Mouse (Mus musculus) liver, postnatal 0 days (tissue): ENCODE data around the gene Tmed8. TPM values are rescaled to one million over a fixed set of nuclear protein-coding genes. Genes with fewer than 3 reads are reported as not detected.

Source experiments
- ATAC-seq: fragments of 200-750 bp; cut with Nextera tagmentation; 2 replicates; pipeline ENCODE4 v1.8.0; 2017; ENCODE audit warnings: mild to moderate bottlenecking, moderate library complexity
- DNase-seq: peaks from one replicate; pipeline ENCODE4 v3.0.0-alpha.2; 2016
- H3K27ac ChIP-seq: fragments of 300-500 bp; sonication (generic); 2 replicates; pipeline ENCODE4 v1.5.1; 2014; ENCODE audit warnings: antibody characterized with exemption, moderate library complexity, mild to moderate bottlenecking, low read depth
- H3K27me3 ChIP-seq: fragments of 300-500 bp; sonication (generic); 2 replicates; pipeline ENCODE4 v1.6.1; 2014; ENCODE audit warnings: low read length, control low read depth, mixed read lengths; ENCODE audit not compliant: insufficient read depth
- H3K36me3 ChIP-seq: fragments of 300-500 bp; sonication (generic); replicated peaks from 2 replicates; pipeline ENCODE4 v1.6.1; 2014; ENCODE audit warnings: mild to moderate bottlenecking, control low read depth, low read length, moderate library complexity, mixed read lengths; ENCODE audit not compliant: insufficient read depth
- H3K4me1 ChIP-seq: fragments of 300-500 bp; sonication (generic); 2 replicates; pipeline ENCODE4 v1.6.1; 2014; ENCODE audit warnings: antibody characterized with exemption, mild to moderate bottlenecking, control low read depth; ENCODE audit not compliant: insufficient read depth
- H3K4me2 ChIP-seq: fragments of 300-500 bp; sonication (generic); 2 replicates; pipeline ENCODE4 v1.6.1; 2014; ENCODE audit warnings: low read depth, mild to moderate bottlenecking, low read length, moderate library complexity, mixed read lengths
- H3K4me3 ChIP-seq: fragments of 300-500 bp; sonication (generic); 2 replicates; pipeline ENCODE4 v1.5.1; 2014; ENCODE audit warnings: low read depth, low read length
- H3K9ac ChIP-seq: fragments of 300-500 bp; sonication (generic); replicated peaks from 2 replicates; pipeline ENCODE4 v1.6.1; 2014; ENCODE audit warnings: mild to moderate bottlenecking, moderate library complexity
- H3K9me3 ChIP-seq: fragments of 300-500 bp; sonication (generic); 2 replicates; pipeline ENCODE4 v1.6.1; 2016; ENCODE audit warnings: mild to moderate bottlenecking, control low read depth, low read length, mixed read lengths
- CTCF ChIP-seq: sonication (generic); IDR thresholded peaks from 2 replicates; pipeline ENCODE4 v1.5.1; 2016; ENCODE audit warnings: antibody characterized with exemption, low read depth
- EP300 ChIP-seq: IDR thresholded peaks from 2 replicates; pipeline ENCODE4 v1.6.1; 2016; ENCODE audit warnings: antibody characterized with exemption, low read depth, mild to moderate bottlenecking
- WGBS: fragments of 180-500 bp; shearing (Covaris S2); extraction: QIAGEN DNeasy Blood & Tissue Kit; methylation state at CpG from one replicate; pipeline ENCODE4 v1.1.7; 2014; ENCODE audit not compliant: insufficient replicate concordance; 5-methylcytosine and 5-hydroxymethylcytosine counted together
- polyA plus RNA-seq: library from polyadenylated mRNA; unstranded; fragments of >200 nt; fragmentation: Nextera tagmentation; extraction: Ambion mirVana; gene quantifications from 2 replicates; pipeline ENCODE4 v1.2.1, GENCODE M21; 2015

Gene Tmed8
- polyA plus RNA-seq, 1 experiment from 2014 or later = 0.42 TPM

GRCm38 (mm10) chr12:87149471-87149870 lies 50.8 kb downstream of the Tmed8 start:
- 92% methylated on average over 5 of the region's 5 CpGs for WGBS
- Histone ChIP-seq H3K4me3 (no peak overlapping the region), H3K9me3 (peaks cover 7% of the 10 kb centered on the region; the same call in 1 of the 2 replicates), H3K36me3 (no peaks in the 10 kb centered on the region), H3K27ac (no peak overlapping the region), H3K27me3 (no peaks in the 10 kb centered on the region), H3K4me1 (peaks cover 15% of the 10 kb centered on the region), H3K9ac (no peak overlapping the region), H3K4me2 (no peak overlapping the region)
- ATAC-seq (no peak), DNase-seq (no peak)
- no peak for TF ChIP-seq EP300
- TF ChIP-seq CTCF = no peak

GRCm38 (mm10) chr12:87148136-87148535 lies 52.1 kb downstream of the Tmed8 start:
- Histone ChIP-seq H3K9ac (peak overlapping the region; percentile 75), H3K27ac (peak overlapping the region; percentile 80), H3K9me3 (peaks cover 7% of the 10 kb centered on the region; the same call in 1 of the 2 replicates), H3K4me1 (peaks cover 15% of the 10 kb centered on the region), H3K36me3 (no peaks in the 10 kb centered on the region), H3K27me3 (no peaks in the 10 kb centered on the region), H3K4me3 (peak overlapping the region; percentile 82), H3K4me2 (peak overlapping the region; percentile 78)
- TF ChIP-seq EP300 = no peak
- no peak for TF ChIP-seq CTCF
- 23% methylated on average over 15 of the region's 15 CpGs for WGBS
- ATAC-seq (no peak), DNase-seq (peak; percentile 51)

- ATAC-seq (peak; percentile 97), DNase-seq (peak; percentile 94)
- H3K9me3 ChIP-seq = peaks cover 7% of the 10 kb centered on the region; the same call in 1 of the 2 replicates
- H3K4me2 ChIP-seq = peak within 1 kb of the TSS; percentile 78
- peak within 1 kb of the TSS; percentile 75 for H3K9ac ChIP-seq
- H3K4me1 ChIP-seq = peaks cover 15% of the 10 kb centered on the region
- H3K4me3 ChIP-seq = peak within 1 kb of the TSS; percentile 82
- H3K27me3 ChIP-seq = no peaks in the 10 kb centered on the region
- H3K36me3 ChIP-seq = no peaks in the 10 kb centered on the region
- H3K27ac ChIP-seq = peak within 1 kb of the TSS; percentile 80
- 2% methylated on average over 59 of the region's 61 CpGs for WGBS
- no peak for TF ChIP-seq CTCF
- TF ChIP-seq EP300 = no peak
These were observed 52.7 kb downstream of the Tmed8 start, which contains the start of gene Pomt2 for GRCm38 (mm10) chr12:87147395-87148089. Gene Pomt2 (minus strand): TSS chr12:87147968.

GRCm38 (mm10) chr12:87146966-87147365 lies 53.3 kb downstream of the Tmed8 start, which contains the start of gene Gstz1:
Gene Gstz1 (plus strand): TSS chr12:87147165.
- TF ChIP-seq CTCF = 0 out of 2 replicates have a peak, but pooled peaks have one; percentile 10
- no peak for TF ChIP-seq EP300
- Histone ChIP-seq H3K4me2 (peak within 1 kb of the TSS; percentile 78), H3K36me3 (no peaks in the 10 kb centered on the region), H3K9ac (peak within 1 kb of the TSS; percentile 75), H3K27me3 (no peaks in the 10 kb centered on the region), H3K4me3 (peak within 1 kb of the TSS; percentile 82), H3K27ac (peak within 1 kb of the TSS; percentile 80), H3K9me3 (peaks cover 5% of the 10 kb centered on the region; the same call in 1 of the 2 replicates), H3K4me1 (peaks cover 17% of the 10 kb centered on the region)
- whole genome bisulfite sequencing = under 1% methylated on average over 27 of the region's 27 CpGs
- ATAC-seq = peak; percentile 82
- DNase-seq = peak; percentile 91

GRCm38 (mm10) chr12:87142156-87142555 lies 58.1 kb downstream of the Tmed8 start:
- no peak for DNase-seq
- no peaks in the 10 kb centered on the region for H3K9me3 ChIP-seq

GRCm38 (mm10) chr12:87138768-87139167 lies 61.5 kb downstream of the Tmed8 start:
- H3K4me3 ChIP-seq = no peak overlapping the region
- TF ChIP-seq EP300 (no peak), CTCF (no peak)
- H3K27ac ChIP-seq = no peak overlapping the region
- H3K27me3 ChIP-seq = no peaks in the 10 kb centered on the region
- ATAC-seq (no peak), DNase-seq (no peak)
- no peak overlapping the region for H3K4me2 ChIP-seq
- H3K4me1 ChIP-seq = 0 out of 2 replicates have a peak, but pooled peaks cover 2% of the 10 kb centered on the region
- H3K9ac ChIP-seq = no peak overlapping the region
- WGBS = 85% methylated on average over 2 of the region's 2 CpGs
- H3K36me3 ChIP-seq = peaks cover 7% of the 10 kb centered on the region; the same call in 1 of the 2 replicates
- H3K9me3 ChIP-seq = no peaks in the 10 kb centered on the region

More at GRCm38 (mm10) chr12:87142156-87142555, 58.1 kb downstream of the Tmed8 start:
- H3K27ac ChIP-seq = no peak overlapping the region
- no peak overlapping the region for H3K4me3 ChIP-seq
- H3K4me2 ChIP-seq = no peak overlapping the region
- H3K9ac ChIP-seq = no peak overlapping the region
- H3K36me3 ChIP-seq = peaks cover 7% of the 10 kb centered on the region; the same call in 1 of the 2 replicates
- no peak for ATAC-seq
- no peaks in the 10 kb centered on the region for H3K27me3 ChIP-seq
- WGBS = 56% methylated on average over 2 of the region's 2 CpGs
- H3K4me1 ChIP-seq = peaks cover 10% of the 10 kb centered on the region
- TF ChIP-seq CTCF = no peak
- no peak for TF ChIP-seq EP300
